Mouse (Mus musculus): ENCODE results near the gene Sft2d2.
A peak's percentile ranks its signal among the peaks of the same experiment; 100 is the strongest.

The Sft2d2 gene

DNA sequence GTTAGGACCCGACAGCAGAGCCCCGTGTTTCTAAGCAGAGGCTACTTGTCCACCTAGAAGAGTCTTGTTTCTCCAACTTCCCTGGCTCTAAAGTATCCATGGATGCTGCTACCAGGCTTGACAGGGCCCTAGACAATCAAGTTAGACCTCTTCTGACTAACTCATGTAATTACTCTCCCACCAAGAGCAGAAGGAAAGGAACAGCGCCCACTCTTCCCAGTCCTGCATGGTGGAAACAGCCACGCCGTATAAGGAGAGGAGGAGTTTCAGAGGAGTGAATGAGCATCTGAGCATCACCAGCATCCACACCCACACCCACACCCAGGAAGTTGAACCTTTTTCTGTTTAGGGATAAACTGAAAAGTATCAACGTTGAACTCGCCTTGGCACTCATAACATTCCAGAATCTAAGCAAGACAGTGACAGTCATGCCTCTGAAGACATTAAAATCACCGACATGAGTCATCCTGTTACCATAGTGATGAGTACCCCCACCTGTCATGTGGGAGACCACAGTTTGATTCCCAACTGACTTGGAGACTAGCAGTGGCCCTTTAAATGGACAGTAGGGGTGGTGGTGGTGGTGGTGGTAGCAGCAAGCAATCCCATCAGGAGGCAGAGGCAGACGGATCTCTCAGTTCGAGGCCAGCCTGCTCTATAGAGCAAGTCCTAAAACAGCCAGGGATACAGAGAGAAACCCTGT lies 3.5 kb downstream of the Sft2d2 start:
- DNase-seq: no peak

DNA sequence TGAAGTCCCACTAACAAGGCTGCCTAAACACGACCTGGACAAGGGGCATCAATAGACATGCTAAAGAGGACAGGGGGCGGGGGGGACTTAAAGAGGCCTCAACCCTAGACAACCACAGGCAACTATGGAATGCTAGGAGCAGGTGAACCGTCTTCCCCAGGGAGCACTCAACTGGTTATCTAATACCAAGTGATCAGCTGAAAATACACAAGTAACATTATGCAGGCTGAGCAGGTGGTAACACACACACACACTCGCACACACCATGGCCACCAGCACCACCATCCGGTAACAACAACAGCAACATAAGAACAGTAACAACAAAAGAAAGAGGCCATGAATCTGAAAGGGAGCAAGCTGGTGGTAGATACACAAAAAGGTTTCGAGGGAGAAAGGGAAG lies 4.2 kb downstream of the Sft2d2 start:
- DNase-seq: no peak

DNA sequence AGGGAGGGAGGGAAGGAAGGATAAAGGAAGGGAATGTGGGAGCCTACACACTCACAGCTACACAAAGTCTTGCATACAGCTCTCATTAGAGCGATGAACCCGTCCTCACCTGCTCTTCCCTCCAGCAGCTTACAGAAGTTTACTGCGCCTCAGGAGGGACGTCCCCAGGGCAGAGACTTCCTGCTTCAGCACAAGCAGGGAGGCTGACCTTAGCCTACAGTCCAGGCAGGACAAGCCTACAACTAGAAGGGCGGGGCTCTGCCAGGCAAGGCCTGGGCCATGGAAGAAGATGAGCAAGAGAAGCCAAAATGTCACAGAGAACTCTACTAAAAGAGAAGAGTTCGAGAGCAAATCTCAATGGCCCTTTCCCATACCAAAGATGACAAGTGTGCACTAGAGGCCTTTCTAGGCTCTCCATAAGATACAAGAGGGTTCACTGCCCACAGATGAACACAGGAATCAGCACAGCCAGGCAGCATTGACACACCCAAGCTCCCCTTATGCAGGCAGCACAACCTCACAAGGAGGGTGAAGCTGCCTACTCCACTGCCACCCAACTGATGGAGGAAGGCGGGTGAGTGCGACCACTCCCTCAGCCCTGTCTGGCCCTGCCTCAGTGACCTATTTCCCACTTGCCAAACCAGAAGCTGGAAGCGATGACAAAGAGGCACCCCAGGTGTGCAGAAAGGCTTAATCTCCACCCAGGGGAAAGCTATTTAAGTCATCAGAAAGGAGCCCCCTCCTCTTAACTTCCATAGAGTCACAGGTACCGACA lies 5.2 kb downstream of the Sft2d2 start:
- DNase-seq: peak; percentile 54

- DNase-seq: peak; percentile 60
Observed at GRCm38 (mm10) chr1:165187357-165187756, 6.9 kb downstream of the Sft2d2 start.

- DNase-seq: no peak
Observed at GRCm38 (mm10) chr1:165186491-165186890, 7.7 kb downstream of the Sft2d2 start.

DNA sequence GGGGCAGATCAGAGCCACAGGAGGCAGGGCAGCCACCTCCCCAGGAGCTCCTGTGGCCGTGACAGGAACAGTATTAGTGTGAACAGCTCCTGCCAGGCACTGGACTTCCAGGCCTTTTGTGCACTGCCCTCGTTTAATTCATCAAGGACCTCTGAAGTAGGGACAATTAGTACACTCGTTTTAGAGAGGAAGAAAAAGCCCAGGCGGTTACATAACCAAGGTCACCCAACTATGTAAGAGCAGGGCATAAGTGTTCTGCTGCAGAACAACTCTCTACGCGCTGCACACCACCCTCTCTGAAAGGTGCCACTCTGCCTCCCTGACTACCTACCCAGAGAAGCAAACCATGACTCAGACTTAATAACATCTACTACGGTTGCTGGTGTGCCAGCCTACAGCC lies 9.1 kb downstream of the Sft2d2 start:
- DNase-seq: no peak

DNA sequence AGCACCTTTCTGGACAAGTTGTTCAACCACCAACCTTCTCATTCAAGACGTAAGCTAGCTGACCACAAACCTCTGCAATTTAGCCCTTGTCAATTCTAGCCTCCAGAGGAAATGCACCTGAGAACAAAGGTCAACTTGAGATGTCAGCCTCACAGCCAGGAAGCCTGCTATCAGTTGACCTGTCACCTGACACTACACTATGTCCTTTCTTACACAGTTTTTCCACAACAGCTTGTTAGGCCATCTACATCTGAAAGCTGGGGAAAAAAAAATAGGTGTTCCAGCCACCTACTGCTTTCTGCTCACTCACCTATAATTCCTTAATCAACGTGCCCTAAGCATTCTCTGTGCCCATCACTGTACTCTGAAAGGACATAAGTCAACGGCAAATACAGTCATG lies 10.1 kb downstream of the Sft2d2 start:
- DNase-seq: no peak

DNA sequence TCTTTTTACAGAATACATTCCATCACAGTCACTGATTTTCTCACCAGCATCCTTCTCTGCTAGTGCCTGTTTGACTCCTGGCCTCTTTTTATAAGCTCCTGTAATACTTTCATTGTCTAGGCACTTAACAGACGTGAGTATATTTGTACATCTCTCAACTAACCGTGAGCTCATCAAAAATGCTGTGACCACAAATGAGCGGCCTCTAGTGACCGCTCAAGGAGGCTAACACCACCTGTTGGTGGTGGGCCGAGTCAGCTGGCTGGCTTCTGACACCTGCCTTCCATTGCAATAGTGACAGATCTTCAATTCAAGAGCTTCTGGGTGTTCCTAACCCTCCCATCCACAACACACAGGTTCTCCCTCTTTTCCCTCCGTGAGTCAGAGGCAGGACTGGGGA lies 10.8 kb downstream of the Sft2d2 start:
- no peak for DNase-seq

DNA sequence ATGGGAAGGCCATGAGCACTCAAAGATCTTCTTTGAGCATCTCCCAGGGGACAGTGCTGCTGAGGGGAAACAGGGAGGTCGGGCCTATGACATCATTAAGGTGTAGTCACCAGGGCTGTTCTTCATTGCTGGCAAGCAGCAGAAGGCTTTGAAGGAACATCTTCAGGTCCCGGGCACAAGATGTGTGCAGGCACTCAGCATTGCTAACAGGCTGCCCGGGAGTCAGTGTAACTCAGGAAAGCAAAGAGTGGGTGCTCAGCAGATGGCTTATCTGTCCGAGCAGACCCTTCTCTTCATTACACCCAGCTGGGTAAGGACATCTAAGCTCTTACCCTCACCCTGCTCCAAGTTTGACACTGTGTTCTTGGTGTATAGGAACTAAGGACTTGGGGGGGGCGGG lies 14.9 kb downstream of the Sft2d2 start:
- no peak for DNase-seq

- DNase-seq: no peak
Observed at GRCm38 (mm10) chr1:165178075-165178474, 16.2 kb downstream of the Sft2d2 start.

DNA sequence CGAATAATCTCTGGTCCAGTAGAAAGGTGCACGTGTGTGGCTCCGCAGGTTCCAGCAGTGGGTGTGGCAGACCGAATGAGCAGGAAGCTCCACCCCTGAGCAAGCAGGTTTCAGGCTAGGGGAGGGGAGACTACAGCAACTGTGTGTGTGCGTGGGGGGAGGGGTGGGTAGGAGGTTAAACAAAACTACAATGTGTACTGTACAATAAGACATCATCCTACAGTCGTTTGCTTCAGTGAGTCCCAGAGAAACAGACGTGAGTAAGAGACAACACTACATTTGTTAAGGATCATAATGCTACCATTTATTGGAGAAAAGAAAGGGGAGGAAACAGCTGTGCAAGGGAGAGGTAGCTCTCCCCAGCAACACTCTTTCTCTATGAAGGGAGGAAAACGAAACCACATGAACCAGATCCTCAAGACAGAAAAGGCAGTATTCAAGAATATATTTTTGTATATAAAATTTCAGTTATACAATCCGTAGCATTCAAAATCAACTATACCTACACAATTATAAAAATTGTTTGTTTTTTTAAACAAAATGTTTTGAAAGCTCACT lies 20.1 kb downstream of the Sft2d2 start:
- no peak for DNase-seq

DNA sequence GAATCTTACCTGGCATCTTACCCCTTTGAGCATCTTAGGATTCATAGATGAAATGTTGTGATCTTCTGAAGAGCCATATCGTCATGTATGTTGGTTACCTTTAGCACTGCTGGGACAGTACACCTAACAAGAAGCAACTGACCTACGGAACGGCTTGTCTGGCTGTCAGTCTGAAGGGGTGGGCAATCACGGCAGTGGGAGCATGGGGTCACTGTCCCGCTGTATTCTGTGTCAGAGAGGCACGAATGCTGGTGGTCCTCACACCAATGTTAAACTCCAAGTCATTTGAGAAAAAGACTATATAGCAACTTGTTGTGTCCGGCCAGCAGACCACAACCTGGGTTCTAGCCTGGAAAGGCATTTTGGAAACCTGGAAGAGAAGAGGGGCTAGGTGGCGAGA lies 23.0 kb downstream of the Sft2d2 start:
- no peak for DNase-seq

DNA sequence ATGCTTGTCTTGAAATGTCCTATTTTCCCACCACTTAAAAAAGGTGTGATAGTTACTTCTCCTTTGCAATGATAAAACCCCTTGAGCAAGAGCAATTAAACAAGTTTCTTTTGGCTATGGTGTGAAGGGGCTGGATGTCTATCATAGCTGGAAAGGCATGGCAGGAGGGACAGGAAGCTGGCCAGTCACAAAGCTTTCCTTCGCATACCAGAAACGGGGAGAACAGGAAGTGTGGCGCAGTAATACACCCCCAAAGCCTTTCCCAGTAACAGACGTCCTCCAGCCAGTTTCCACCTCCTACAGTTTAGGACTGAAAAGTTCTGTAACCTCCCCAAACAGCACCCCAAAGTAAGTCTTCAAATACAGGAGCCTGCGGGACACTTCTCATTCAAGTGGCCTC lies 24.1 kb downstream of the Sft2d2 start:
- DNase-seq: no peak

DNA sequence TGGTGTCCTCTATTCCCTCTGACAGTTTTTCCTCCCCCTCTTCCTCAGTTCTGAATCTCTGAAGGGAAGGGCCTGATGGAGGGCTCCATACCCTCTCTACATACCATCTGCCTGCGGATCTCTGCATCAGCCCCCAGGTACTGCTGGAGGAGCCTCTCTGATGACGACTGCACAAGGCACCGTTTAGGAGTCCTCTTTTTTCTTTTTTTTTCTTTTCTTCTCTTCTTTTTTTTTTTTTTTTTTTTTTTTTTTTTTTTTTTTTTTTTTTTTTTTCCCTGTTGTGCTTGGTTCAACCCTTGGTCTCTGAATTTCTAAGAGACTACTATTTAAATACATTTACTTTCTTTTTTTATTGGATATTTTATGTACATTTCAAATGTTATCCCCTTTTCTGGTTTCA lies 24.8 kb downstream of the Sft2d2 start:
- DNase-seq: no peak

GRCm38 (mm10) chr1:165164920-165165319 lies 29.3 kb downstream of the Sft2d2 start:
- no peak for DNase-seq

- DNase-seq: no peak
Observed at GRCm38 (mm10) chr1:165160723-165161405, 33.4 kb downstream of the Sft2d2 start, which contains the start of gene Tbx19. TSS of gene Tbx19 (minus strand) at chr1:165160773.

DNA sequence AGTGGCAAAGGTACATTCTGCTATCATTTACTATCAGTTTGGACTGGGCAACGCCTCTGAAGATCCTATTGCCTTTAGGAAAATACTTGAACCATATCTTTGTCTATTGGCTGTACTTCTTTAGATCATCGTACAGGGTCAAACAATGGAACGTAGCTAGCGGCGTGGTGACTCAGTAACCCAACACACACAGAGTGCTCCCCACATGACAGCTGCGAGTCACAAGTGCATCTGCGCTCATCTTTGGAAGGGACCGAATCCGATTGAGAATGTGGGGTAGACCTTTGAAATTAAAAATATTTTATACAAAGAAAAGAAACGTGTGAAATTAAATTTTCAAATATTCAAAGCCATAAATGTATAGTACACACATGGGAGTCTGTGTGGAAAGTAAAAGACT lies 35.4 kb downstream of the Sft2d2 start:
- no peak for DNase-seq

- DNase-seq: peak; percentile 67
Observed at GRCm38 (mm10) chr1:165154162-165154561, 40.1 kb downstream of the Sft2d2 start.

- peak; percentile 78 for DNase-seq
Observed at GRCm38 (mm10) chr1:165151216-165151615, 43.0 kb downstream of the Sft2d2 start.

GRCm38 (mm10) chr1:165142343-165142916 lies 51.8 kb downstream of the Sft2d2 start:
- DNase-seq: no peak

GRCm38 (mm10) chr1:165140227-165140626 lies 54.0 kb downstream of the Sft2d2 start:
- DNase-seq: no peak

DNA sequence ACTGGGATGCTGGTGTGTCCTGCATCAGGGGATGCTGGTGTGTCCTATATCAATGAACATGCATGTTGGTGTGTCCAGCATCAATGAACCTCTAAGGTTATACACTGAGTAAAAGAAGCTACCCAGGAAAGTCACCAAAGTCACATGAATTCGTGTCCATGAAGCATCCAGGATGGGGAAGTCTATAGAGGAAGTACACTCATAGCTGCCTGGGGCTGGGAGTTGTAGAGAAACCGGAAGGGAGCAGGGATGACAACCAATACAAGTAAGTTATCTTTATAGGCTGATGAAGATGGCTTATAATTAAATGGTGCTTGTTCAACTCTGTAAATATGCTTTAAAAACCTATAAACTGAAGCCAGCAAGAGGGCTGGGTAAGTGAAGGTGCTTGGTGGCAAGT lies 60.4 kb downstream of the Sft2d2 start:
- no peak for DNase-seq

- no peak for DNase-seq
Observed at GRCm38 (mm10) chr1:165133279-165133678, 61.0 kb downstream of the Sft2d2 start.
